Mouse (Mus musculus): ENCODE data around the gene Hba-a1. TPM values are rescaled to one million over a fixed set of nuclear protein-coding genes. Genes with fewer than 3 reads are reported as not detected.
"Not testable (repeated sequence)": the region's sequence is repeated elsewhere in the genome, so short reads cannot be mapped to it uniquely, and the experiment has no call there.

Gene Hba-a1
- total RNA-seq, 1 experiment from 2014 or later: 2,198 TPM

- not testable (repeated sequence) for DNase-seq
These were observed 12.9 kb downstream of the Hba-a1 start, which contains the start of gene Hba-a2 for GRCm38 (mm10) chr11:32296203-32296602. Hba-a2 (plus strand) TSS chr11:32296489.

GRCm38 (mm10) chr11:32297417-32297816 is 14.1 kb downstream of the Hba-a1 start:
- not testable (repeated sequence) for DNase-seq

- DNase-seq: no peak
These were observed 14.7 kb downstream of the Hba-a1 start for GRCm38 (mm10) chr11:32297866-32298531.

GRCm38 (mm10) chr11:32298532-32298918 is 15.2 kb downstream of the Hba-a1 start:
- no peak for DNase-seq

- DNase-seq: peak; percentile 65
These were observed 16.6 kb downstream of the Hba-a1 start, which contains the start of gene Hbq1a for GRCm38 (mm10) chr11:32299865-32300264. Hbq1a (plus strand) TSS chr11:32300069.

- DNase-seq: no peak
These were observed 17.3 kb downstream of the Hba-a1 start for GRCm38 (mm10) chr11:32300279-32301267.

- DNase-seq: no peak
These were observed 18.2 kb downstream of the Hba-a1 start for GRCm38 (mm10) chr11:32301506-32301905.

GRCm38 (mm10) chr11:32302824-32303419 is 19.6 kb downstream of the Hba-a1 start:
- no peak for DNase-seq

- no peak for DNase-seq
These were observed 20.1 kb downstream of the Hba-a1 start for GRCm38 (mm10) chr11:32303455-32303854.

- DNase-seq: no peak
These were observed 23.7 kb downstream of the Hba-a1 start for GRCm38 (mm10) chr11:32307006-32307405.

- no peak for DNase-seq
These were observed 26.1 kb downstream of the Hba-a1 start for GRCm38 (mm10) chr11:32309446-32309845.

GRCm38 (mm10) chr11:32309928-32310327 is 26.6 kb downstream of the Hba-a1 start:
- no peak for DNase-seq

GRCm38 (mm10) chr11:32316009-32316408 is 32.7 kb downstream of the Hba-a1 start:
- no peak for DNase-seq

GRCm38 (mm10) chr11:32320507-32321195 is 37.3 kb downstream of the Hba-a1 start:
- no peak for DNase-seq

GRCm38 (mm10) chr11:32321196-32321565 is 37.9 kb downstream of the Hba-a1 start:
- DNase-seq: peak; percentile 66

GRCm38 (mm10) chr11:32324609-32325008 is 41.3 kb downstream of the Hba-a1 start:
- DNase-seq: peak; percentile 87

- DNase-seq: no peak
These were observed 47.8 kb downstream of the Hba-a1 start for GRCm38 (mm10) chr11:32331075-32331474.

GRCm38 (mm10) chr11:32331861-32332260 is 48.5 kb downstream of the Hba-a1 start:
- DNase-seq: no peak

- DNase-seq: no peak
These were observed 49.9 kb downstream of the Hba-a1 start for GRCm38 (mm10) chr11:32333235-32333634.
